Mouse (Mus musculus) embryonic facial prominence, embryonic 14.5 days (tissue): ENCODE data around the gene Sco2. TPM values are rescaled to one million over a fixed set of nuclear protein-coding genes. Genes with fewer than 3 reads are reported as not detected.

Source experiments
- ATAC-seq: fragments of 200-750 bp; cut with Nextera tagmentation; 2 replicates; pipeline ENCODE4 v1.8.0; 2017; ENCODE audit warnings: low read depth, moderate number of reproducible peaks, moderate TSS enrichment
- DNase-seq: peaks from one replicate; pipeline ENCODE4 v3.0.0-alpha.2; 2015; ENCODE audit warnings: low spot score
- H3K27ac ChIP-seq: fragments of 300-500 bp; sonication (generic); replicated peaks from 2 replicates; pipeline ENCODE4 v1.5.1; 2014; ENCODE audit warnings: low read depth, mild to moderate bottlenecking, low read length, moderate library complexity
- H3K27me3 ChIP-seq: fragments of 300-500 bp; sonication (generic); replicated peaks from 2 replicates; pipeline ENCODE4 v1.6.1; 2014; ENCODE audit warnings: low read length; ENCODE audit not compliant: control insufficient read depth, insufficient read depth
- H3K36me3 ChIP-seq: fragments of 300-500 bp; sonication (generic); 2 replicates; pipeline ENCODE4 v1.6.1; 2014; ENCODE audit warnings: low read length, mixed read lengths; ENCODE audit not compliant: control insufficient read depth, insufficient read depth
- H3K4me1 ChIP-seq: fragments of 300-500 bp; sonication (generic); 2 replicates; pipeline ENCODE4 v1.6.1; 2014; ENCODE audit warnings: antibody characterized with exemption, low read length; ENCODE audit not compliant: control insufficient read depth, insufficient read depth
- H3K4me2 ChIP-seq: fragments of 300-500 bp; sonication (generic); 2 replicates; pipeline ENCODE4 v1.6.1; 2014; ENCODE audit warnings: low read depth, mild to moderate bottlenecking, low read length, moderate library complexity, mixed read lengths
- H3K4me3 ChIP-seq: fragments of 300-500 bp; sonication (generic); 2 replicates; pipeline ENCODE4 v1.5.1; 2014; ENCODE audit warnings: low read depth, mild to moderate bottlenecking, low read length
- H3K9ac ChIP-seq: fragments of 300-500 bp; sonication (generic); 2 replicates; pipeline ENCODE4 v1.6.1; 2014; ENCODE audit warnings: low read depth, mild to moderate bottlenecking, low read length, moderate library complexity, mixed read lengths
- H3K9me3 ChIP-seq: fragments of 300-500 bp; sonication (generic); 2 replicates; pipeline ENCODE4 v1.6.1; 2016; ENCODE audit warnings: low read length; ENCODE audit not compliant: control insufficient read depth
- WGBS: fragments of 180-500 bp; shearing (Covaris S2); extraction: QIAGEN DNeasy Blood & Tissue Kit; methylation state at CpG from one replicate; pipeline ENCODE4 v1.1.7; 2014; 5-methylcytosine and 5-hydroxymethylcytosine counted together
- polyA plus RNA-seq: library from polyadenylated mRNA; unstranded; fragments of >200 nt; fragmentation: Nextera tagmentation; extraction: Ambion mirVana; gene quantifications from 2 replicates; pipeline ENCODE4 v1.2.1, GENCODE M21; 2014

Sco2 gene
- polyA plus RNA-seq, 1 experiment from 2014 or later: 6.0 TPM

DNA sequence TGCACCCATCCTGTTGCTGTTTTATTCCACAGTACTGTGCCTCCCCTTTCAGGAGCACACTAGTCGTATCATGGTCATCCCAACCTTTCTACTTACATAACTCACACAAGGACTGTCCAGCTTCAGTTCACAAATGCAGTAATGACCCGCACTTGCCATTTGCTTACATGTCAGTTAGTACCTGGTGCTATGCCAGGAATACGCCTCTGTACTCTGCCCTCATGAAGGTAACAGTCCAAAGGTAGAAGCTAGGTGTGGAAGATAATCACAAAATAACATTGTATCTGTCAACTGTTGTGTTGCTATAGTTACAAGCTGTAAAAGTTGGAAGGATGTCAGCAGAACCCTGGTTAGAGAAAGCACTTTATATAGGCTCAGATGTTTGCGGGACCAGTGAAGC is 23.2 kb upstream of the Sco2 start:
- no peak for DNase-seq
- ATAC-seq: no peak
- Histone ChIP-seq H3K27ac (no peak overlapping the region), H3K36me3 (no peaks in the 10 kb centered on the region), H3K4me2 (no peak overlapping the region), H3K9ac (no peak overlapping the region), H3K4me3 (no peak overlapping the region), H3K27me3 (no peaks in the 10 kb centered on the region), H3K9me3 (no peaks in the 10 kb centered on the region), H3K4me1 (no peaks in the 10 kb centered on the region)
- WGBS: 89% methylated on average over 4 of the region's 4 CpGs

DNA sequence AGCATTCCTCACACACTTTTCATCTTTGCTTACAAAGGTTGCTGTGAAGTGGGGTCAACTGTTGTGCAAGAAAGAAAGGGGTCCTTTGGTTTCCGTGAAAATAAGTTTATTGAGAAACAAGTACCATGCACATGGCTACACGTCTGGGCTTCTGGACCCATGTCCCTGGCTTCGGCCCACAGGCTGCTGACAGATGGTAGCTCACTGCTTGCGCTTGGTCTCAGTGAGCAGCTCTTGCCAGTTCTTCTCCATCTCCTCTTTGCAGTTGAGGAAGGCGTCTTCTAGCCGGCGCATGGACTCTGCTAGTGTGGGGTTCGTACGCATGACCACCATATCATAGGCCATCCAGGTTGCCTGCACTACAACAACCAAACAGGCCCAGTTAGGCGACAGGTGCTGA is 16.4 kb upstream of the Sco2 start:
- H3K4me1 ChIP-seq: no peaks in the 10 kb centered on the region
- WGBS: 90% methylated on average over 10 of the region's 10 CpGs
- no peaks in the 10 kb centered on the region for H3K36me3 ChIP-seq
- H3K4me3 ChIP-seq: no peak overlapping the region
- H3K4me2 ChIP-seq: no peak overlapping the region
- H3K9me3 ChIP-seq: no peaks in the 10 kb centered on the region
- no peak overlapping the region for H3K9ac ChIP-seq
- ATAC-seq: no peak
- H3K27ac ChIP-seq: no peak overlapping the region
- DNase-seq: no peak
- no peaks in the 10 kb centered on the region for H3K27me3 ChIP-seq

DNA sequence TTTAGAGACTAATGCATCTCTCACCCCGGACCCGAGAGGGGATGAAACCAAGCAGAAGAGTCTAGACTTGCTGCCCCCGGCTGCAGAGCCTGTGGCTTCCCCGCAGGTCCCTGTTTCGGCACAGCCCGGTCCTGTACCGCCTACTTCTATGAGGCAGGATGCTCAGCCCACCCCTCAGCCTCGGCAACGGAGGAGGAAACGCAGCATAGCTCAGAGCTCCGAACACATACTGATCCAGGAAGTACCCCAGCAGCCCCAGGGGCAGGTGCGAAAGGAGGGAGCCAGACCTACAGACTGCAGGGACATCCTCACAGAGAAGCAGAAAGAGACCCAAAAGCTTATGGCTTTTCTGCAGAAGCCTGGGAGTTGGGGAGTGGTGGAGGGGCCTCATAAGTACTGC is 13.5 kb upstream of the Sco2 start:
- Histone ChIP-seq H3K4me1 (no peaks in the 10 kb centered on the region), H3K27ac (no peak overlapping the region), H3K4me3 (no peak overlapping the region), H3K4me2 (no peak overlapping the region), H3K36me3 (no peaks in the 10 kb centered on the region), H3K27me3 (no peaks in the 10 kb centered on the region), H3K9me3 (no peaks in the 10 kb centered on the region), H3K9ac (no peak overlapping the region)
- ATAC-seq: no peak
- DNase-seq: no peak
- 39% methylated on average over 12 of the region's 12 CpGs for WGBS

DNA sequence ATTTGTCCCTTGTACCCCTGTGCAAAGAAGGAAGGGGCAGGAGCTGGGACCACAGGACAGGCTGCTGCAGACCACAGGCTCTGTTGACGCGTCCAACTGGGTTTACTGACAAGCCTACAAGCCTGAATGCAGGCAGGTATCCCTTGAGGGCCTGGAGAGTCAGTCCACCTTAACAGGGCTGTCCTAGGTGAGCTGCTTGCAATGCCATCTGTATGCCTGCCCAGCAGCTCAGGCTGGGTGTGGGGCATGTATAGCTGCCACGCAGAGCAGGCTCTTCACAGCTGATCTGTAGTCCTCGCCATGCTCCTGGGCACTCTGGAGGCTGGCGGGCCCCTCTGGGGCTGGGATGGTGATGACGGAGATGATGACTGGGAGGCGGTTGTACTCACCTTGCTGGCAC is 11.0 kb upstream of the Sco2 start, which contains the start of gene Klhdc7b:
Gene Klhdc7b, plus strand, starts transcription at position 301 of the 400 bp plus-strand sequence.
- WGBS: 77% methylated on average over 7 of the region's 7 CpGs

DNA sequence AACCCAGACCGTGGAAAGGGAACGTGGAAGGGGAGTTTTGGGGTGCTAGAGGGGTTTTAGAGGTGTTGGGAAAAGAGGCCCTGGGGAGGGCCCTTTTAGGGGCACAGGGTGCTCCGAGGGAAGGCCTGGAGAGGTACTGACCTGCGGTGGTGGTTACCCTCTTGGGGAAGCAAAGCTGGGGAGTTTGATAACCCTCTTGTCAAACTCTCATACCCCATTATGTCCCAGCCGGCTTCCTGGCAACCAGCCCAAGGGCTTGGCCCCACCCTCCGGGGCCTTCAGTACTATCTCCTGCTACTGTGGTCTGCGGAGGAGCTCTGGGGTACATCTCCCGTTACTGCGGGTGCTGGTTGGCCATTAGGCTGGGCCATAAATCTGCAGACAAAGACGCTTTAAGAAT is 5.8 kb upstream of the Sco2 start:
- Histone ChIP-seq H3K4me3 (peak overlapping the region; percentile 39), H3K36me3 (no peaks in the 10 kb centered on the region), H3K9me3 (no peaks in the 10 kb centered on the region), H3K4me2 (peak overlapping the region; percentile 71), H3K27me3 (peaks cover 59% of the 10 kb centered on the region), H3K9ac (no peak overlapping the region), H3K4me1 (peaks cover 13% of the 10 kb centered on the region; the same call in 1 of the 2 replicates), H3K27ac (no peak overlapping the region)
- DNase-seq: no peak
- 15% methylated on average over 10 of the region's 10 CpGs for WGBS
- ATAC-seq: no peak

More for the DNA sequence above, 11.0 kb upstream of the Sco2 start, which contains the start of gene Klhdc7b:
- H3K9ac ChIP-seq: no peak within 1 kb of the TSS
- H3K9me3 ChIP-seq: no peaks in the 10 kb centered on the region
- no peak within 1 kb of the TSS for H3K27ac ChIP-seq
- H3K4me2 ChIP-seq: no peak within 1 kb of the TSS
- no peaks in the 10 kb centered on the region for H3K4me1 ChIP-seq
- H3K4me3 ChIP-seq: no peak within 1 kb of the TSS
- peaks cover 16% of the 10 kb centered on the region for H3K27me3 ChIP-seq
- no peak for DNase-seq
- no peak for ATAC-seq
- no peaks in the 10 kb centered on the region for H3K36me3 ChIP-seq

DNA sequence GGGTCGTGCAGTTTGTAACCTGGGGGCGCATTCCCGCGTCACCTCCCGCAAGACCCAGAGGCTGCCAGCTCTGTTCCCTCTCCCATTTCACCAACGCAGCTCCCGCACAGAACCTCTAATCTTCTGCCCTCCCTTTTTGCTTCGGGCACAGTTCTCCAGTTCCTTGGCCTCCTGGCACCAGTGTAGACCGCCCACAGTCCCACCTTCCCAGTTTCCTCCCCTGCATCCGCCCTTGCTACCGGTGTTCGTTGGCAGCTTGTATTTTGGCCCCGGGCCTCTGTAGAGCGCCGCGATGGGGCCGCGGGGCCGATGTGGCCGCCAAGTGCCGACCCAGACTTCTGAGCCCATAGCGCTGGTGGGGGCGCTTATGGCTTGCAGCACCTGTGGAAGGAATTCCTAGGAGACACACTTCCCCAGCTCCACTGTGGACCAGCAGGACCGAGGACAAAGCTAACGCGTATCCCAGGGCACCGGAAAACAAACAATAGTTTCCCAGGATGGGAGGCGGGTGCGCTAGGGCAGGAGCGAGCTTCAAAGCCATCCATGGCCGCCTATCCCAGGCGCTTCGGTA is 5.3 kb upstream of the Sco2 start, which contains the start of gene Odf3b:
Gene Odf3b, minus strand, starts transcription at position 452 of the 571 bp plus-strand sequence.
- peak within 1 kb of the TSS; percentile 45 for H3K9ac ChIP-seq
- DNase-seq (no peak), ATAC-seq (no peak)
- peak within 1 kb of the TSS; percentile 39 for H3K4me3 ChIP-seq
- no peaks in the 10 kb centered on the region for H3K36me3 ChIP-seq
- H3K27me3 ChIP-seq: peaks cover 59% of the 10 kb centered on the region
- H3K27ac ChIP-seq: no peak within 1 kb of the TSS
- peak within 1 kb of the TSS; percentile 71 for H3K4me2 ChIP-seq
- under 1% methylated on average over 28 of the region's 33 CpGs for WGBS
- H3K4me1 ChIP-seq: peaks cover 17% of the 10 kb centered on the region; the same call in 1 of the 2 replicates
- no peaks in the 10 kb centered on the region for H3K9me3 ChIP-seq

DNA sequence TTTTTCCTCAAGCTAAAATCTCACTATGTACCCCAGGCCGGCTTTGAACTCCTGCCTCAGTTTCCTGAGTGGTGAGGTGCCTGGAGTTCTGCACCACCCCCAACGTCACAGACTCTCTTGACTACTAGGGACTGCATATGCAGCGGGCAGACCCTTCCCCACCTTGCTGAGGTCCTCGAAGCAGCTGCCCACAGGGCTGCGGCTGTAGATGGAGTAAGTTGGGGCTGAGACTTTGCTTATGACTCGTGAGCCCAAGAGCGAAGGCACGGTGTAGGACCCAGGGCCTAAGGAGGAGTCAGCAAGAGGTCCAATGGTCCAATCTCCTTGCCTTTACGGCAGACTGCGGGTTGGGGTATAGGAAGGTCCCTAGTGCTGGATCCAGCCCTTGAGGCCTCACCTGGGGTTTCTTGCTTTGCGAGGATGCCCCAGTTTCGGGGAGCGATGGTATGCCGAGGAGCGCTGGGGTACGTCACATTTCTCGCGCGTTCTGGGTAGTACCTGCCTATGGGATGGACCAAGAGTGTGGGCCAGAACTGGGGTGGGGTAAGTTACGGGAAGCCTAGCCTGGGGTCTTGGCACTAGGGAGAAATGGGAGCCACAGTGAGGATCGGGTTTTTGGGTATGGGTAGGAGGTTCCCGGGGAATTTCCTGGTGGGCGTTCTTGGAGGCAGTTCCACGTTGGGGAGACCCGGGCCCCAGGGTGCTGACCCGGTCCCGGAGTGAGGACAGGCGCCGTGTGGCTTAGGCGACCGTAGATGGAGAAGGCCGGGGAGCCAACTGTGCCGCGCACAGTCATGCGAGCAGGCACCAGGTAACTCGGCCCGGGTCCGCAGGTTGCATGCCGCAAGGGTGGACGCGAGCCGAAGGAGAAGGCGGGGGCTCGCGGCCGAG is 4.5 kb upstream of the Sco2 start:
- Histone ChIP-seq H3K36me3 (no peaks in the 10 kb centered on the region), H3K4me3 (peak overlapping the region; percentile 39), H3K27me3 (peaks cover 59% of the 10 kb centered on the region), H3K4me2 (peak overlapping the region; percentile 71), H3K4me1 (peaks cover 17% of the 10 kb centered on the region; the same call in 1 of the 2 replicates), H3K9me3 (no peaks in the 10 kb centered on the region), H3K27ac (no peak overlapping the region), H3K9ac (peak overlapping the region; percentile 45)
- DNase-seq: no peak
- WGBS: 12% methylated on average over 34 of the region's 46 CpGs
- ATAC-seq: no peak

DNA sequence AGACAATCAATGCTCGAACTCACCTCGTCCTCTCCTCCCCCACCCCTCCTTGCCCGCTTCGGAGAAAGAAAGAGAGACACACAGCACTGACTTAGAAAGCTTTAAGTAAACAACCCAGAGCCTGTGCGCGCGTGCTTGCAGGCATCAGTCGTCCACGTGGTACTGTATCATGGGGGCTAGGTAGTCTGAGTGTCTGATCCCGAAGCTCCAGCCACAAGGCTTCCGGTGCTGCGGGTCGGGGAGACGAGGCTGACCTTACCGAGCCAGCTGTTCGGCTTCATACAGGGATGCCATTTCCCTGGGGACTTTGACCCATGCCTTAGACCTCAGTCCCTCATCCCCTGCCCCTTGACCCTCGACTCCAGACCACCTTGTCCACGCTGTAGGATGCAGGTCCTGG is 3.7 kb upstream of the Sco2 start:
- Histone ChIP-seq H3K9me3 (no peaks in the 10 kb centered on the region), H3K27ac (no peak overlapping the region), H3K4me3 (no peak overlapping the region), H3K4me1 (peaks cover 20% of the 10 kb centered on the region; the same call in 1 of the 2 replicates), H3K9ac (no peak overlapping the region), H3K4me2 (no peak overlapping the region), H3K36me3 (peaks cover 4% of the 10 kb centered on the region), H3K27me3 (peaks cover 59% of the 10 kb centered on the region)
- DNase-seq (no peak), ATAC-seq (no peak)
- 6% methylated on average over 15 of the region's 18 CpGs for WGBS
